ENCODE assay signal across 8 mouse cellular contexts in genomic region chr13:58057953-58058870, GRCm38 (mm10). TPM values are rescaled to one million over a fixed set of nuclear protein-coding genes. Genes with fewer than 3 reads are reported as not detected.
DNase-seq lines count a peak whose midpoint lies in the region; ATAC-seq lines count a peak whose summit lies in the region.

No protein-coding gene starts in this region.

- H3K27me3 ChIP-seq in forebrain, embryonic 11.5 days (ENCODE audit: control insufficient read depth, insufficient read depth, low read length): no peaks in the 10 kb centered on the region
- H3K27me3 ChIP-seq in hindbrain, embryonic 11.5 days (ENCODE audit: control insufficient read depth, insufficient read depth, low read length): no peaks in the 10 kb centered on the region
- no peaks in the 10 kb centered on the region for H3K27me3 ChIP-seq in limb, embryonic 12.5 days
- no peaks in the 10 kb centered on the region for H3K27me3 ChIP-seq in midbrain, embryonic 15.5 days (replicated peaks)

- no peaks in the 10 kb centered on the region for H3K36me3 ChIP-seq in forebrain, embryonic 11.5 days (ENCODE audit: control insufficient read depth, insufficient read depth, low read length)
- no peaks in the 10 kb centered on the region for H3K36me3 ChIP-seq in hindbrain, embryonic 11.5 days (ENCODE audit: control insufficient read depth, insufficient read depth, low read length)
- H3K36me3 ChIP-seq in limb, embryonic 12.5 days: peaks cover 26% of the 10 kb centered on the region
- H3K36me3 ChIP-seq in midbrain, embryonic 15.5 days (replicated peaks): peaks cover 9% of the 10 kb centered on the region; the same call in 1 of the 2 replicates

- DNase-seq in embryo, embryonic 10.5 days (ENCODE audit: low spot score): peak; percentile 62
- DNase-seq in forebrain, embryonic 11.5 days (ENCODE audit: low spot score): peak; percentile 54
- peak; percentile 11 for DNase-seq in hindbrain, embryonic 11.5 days (ENCODE audit: low spot score)
- DNase-seq in mesoderm, embryonic 11.5 days (ENCODE audit: low read depth, low spot score): peak; percentile 42
- DNase-seq in T-cell, adult 2 months (ENCODE audit: low spot score): no peak
- no peak for DNase-seq in adipocyte (ENCODE audit: low spot score)

- H3K4me3 ChIP-seq in forebrain, embryonic 11.5 days (ENCODE audit: low read depth, low read length): no peak overlapping the region
- H3K4me3 ChIP-seq in hindbrain, embryonic 11.5 days (ENCODE audit: low read depth, low read length): no peak overlapping the region
- 0 out of 2 replicates have a peak overlapping the region, but pooled peaks have one; percentile 6 for H3K4me3 ChIP-seq in limb, embryonic 12.5 days (replicated peaks)
- no peak overlapping the region for H3K4me3 ChIP-seq in midbrain, embryonic 15.5 days

- 0 out of 2 replicates have a peak, but pooled peaks cover 3% of the 10 kb centered on the region for H3K4me1 ChIP-seq in forebrain, embryonic 11.5 days (replicated peaks; ENCODE audit: control insufficient read depth, insufficient read depth, low read length)
- no peaks in the 10 kb centered on the region for H3K4me1 ChIP-seq in hindbrain, embryonic 11.5 days (replicated peaks; ENCODE audit: control insufficient read depth, insufficient read depth, low read length)
- H3K4me1 ChIP-seq in limb, embryonic 12.5 days (replicated peaks): peaks cover 37% of the 10 kb centered on the region
- no peaks in the 10 kb centered on the region for H3K4me1 ChIP-seq in midbrain, embryonic 15.5 days

- ATAC-seq in forebrain, embryonic 11.5 days (replicated peaks; ENCODE audit: low FRiP score): no peak
- ATAC-seq in hindbrain, embryonic 11.5 days (ENCODE audit: low FRiP score): no peak
- peak; percentile 93 for ATAC-seq in limb, embryonic 12.5 days (ENCODE audit: insufficient number of reproducible peaks, insufficient read depth, low FRiP score, low TSS enrichment, low read depth)
- no peak for ATAC-seq in midbrain, embryonic 15.5 days (replicated peaks)

- no peak overlapping the region for H3K27ac ChIP-seq in forebrain, embryonic 11.5 days (ENCODE audit: low read depth, low read length)
- H3K27ac ChIP-seq in hindbrain, embryonic 11.5 days (ENCODE audit: low read depth, low read length): no peak overlapping the region
- H3K27ac ChIP-seq in limb, embryonic 12.5 days: peak overlapping the region; percentile 94
- no peak overlapping the region for H3K27ac ChIP-seq in midbrain, embryonic 15.5 days

- H3K4me2 ChIP-seq in forebrain, embryonic 11.5 days (ENCODE audit: low read depth, low read length, severe bottlenecking): no peak overlapping the region
- no peak overlapping the region for H3K4me2 ChIP-seq in hindbrain, embryonic 11.5 days (replicated peaks; ENCODE audit: low read depth, low read length)
- H3K4me2 ChIP-seq in limb, embryonic 12.5 days: peak overlapping the region; percentile 42
- H3K4me2 ChIP-seq in midbrain, embryonic 15.5 days: no peak overlapping the region

- 49% methylated on average over 17 of the region's 17 CpGs for WGBS in forebrain, embryonic 11.5 days
- 55% methylated on average over 17 of the region's 17 CpGs for WGBS in hindbrain, embryonic 11.5 days
- WGBS in limb, embryonic 12.5 days: 8% methylated on average over 17 of the region's 17 CpGs
- WGBS in midbrain, embryonic 15.5 days: 62% methylated on average over 17 of the region's 17 CpGs

- H3K9ac ChIP-seq in forebrain, embryonic 11.5 days (ENCODE audit: low read length): no peak overlapping the region
- no peak overlapping the region for H3K9ac ChIP-seq in hindbrain, embryonic 11.5 days (ENCODE audit: low read depth, low read length)
- no peak overlapping the region for H3K9ac ChIP-seq in limb, embryonic 12.5 days (replicated peaks)
- no peak overlapping the region for H3K9ac ChIP-seq in midbrain, embryonic 15.5 days

- H3K9me3 ChIP-seq in forebrain, embryonic 11.5 days (ENCODE audit: control insufficient read depth, low read length): no peaks in the 10 kb centered on the region
- H3K9me3 ChIP-seq in hindbrain, embryonic 11.5 days (ENCODE audit: control insufficient read depth, low read length): peaks cover 4% of the 10 kb centered on the region; the same call in 1 of the 2 replicates
- peaks cover 6% of the 10 kb centered on the region; the same call in 1 of the 2 replicates for H3K9me3 ChIP-seq in limb, embryonic 12.5 days
- no peaks in the 10 kb centered on the region for H3K9me3 ChIP-seq in midbrain, embryonic 15.5 days

RNA-seq across cellular contexts. Expression of gene Klhl3, which starts 55.2 kb away (rescaled TPM):
- polyA plus RNA-seq in forebrain, embryonic 11.5 days (2014; fragmentation: Nextera tagmentation; extraction: Ambion mirVana): 3.1 TPM in 2 replicates
- 3.8 and 3.9 TPM in 2 replicates for polyA plus RNA-seq in hindbrain, embryonic 11.5 days (2014; fragmentation: Nextera tagmentation; extraction: Ambion mirVana)
- polyA plus RNA-seq in limb, embryonic 12.5 days (2016; fragmentation: Nextera tagmentation; extraction: Ambion mirVana): 4.4 TPM in 2 replicates
- 12.7 and 14.2 TPM in 2 replicates for polyA plus RNA-seq in midbrain, embryonic 15.5 days (2015; fragmentation: Nextera tagmentation; extraction: Ambion mirVana)

Comparison
In these comparisons a context has a peak if more than half of its experiments do, and no peak if none do; other contexts are left out.
1. DNase-seq: peak in embryo, embryonic 10.5 days (single experiment), forebrain, embryonic 11.5 days (single experiment), hindbrain, embryonic 11.5 days (single experiment) and mesoderm, embryonic 11.5 days (single experiment); none in T-cell, adult 2 months (single experiment) and adipocyte (single experiment).